In genomic region chr3:86143343-86143742, GRCm38 (mm10) we compare ENCODE assay signal across 10 mouse cellular contexts. TPM values are rescaled to one million over a fixed set of nuclear protein-coding genes. Genes with fewer than 3 reads are reported as not detected.
DNase-seq lines count a peak whose midpoint lies in the region; ATAC-seq and TF ChIP-seq lines count a peak whose summit lies in the region.
"Had no signal": no experiment of that assay in that cellular context is flagged by ENCODE, and none has a peak within 500 bp of the region (broad histone marks: within the 10 kb centered on the region; RNA-seq: fewer than 3 reads in every experiment).

No protein-coding gene starts in this region.

- TF ChIP-seq RAD21 in CH12.LX (IDR thresholded peaks at IDR 0.05; ENCODE audit: low read depth, low read length): no peak

- TF ChIP-seq CTCF in CH12.LX (conservative IDR thresholded peaks at IDR 0.05 in 1 of 2, IDR thresholded peaks at IDR 0.05 in 1 of 2; ENCODE audit: low read depth in 2 of 2, low read length in 2 of 2): no peak
- TF ChIP-seq CTCF in layer of hippocampus, adult 2 months (conservative IDR thresholded peaks at IDR 0.05): no peak

- DNase-seq in intestine, embryonic 14.5 days (ENCODE audit: low spot score): no peak
- no peak for DNase-seq in CH12.LX (ENCODE audit: extremely low read depth)
- DNase-seq in liver, embryonic 13.5 days: no peak
- DNase-seq in layer of hippocampus, adult 2 months (ENCODE audit: low spot score in 2 of 2): no peak
- DNase-seq in cerebellum, postnatal 36 days: no peak
- DNase-seq in layer of hippocampus, adult 9-11 months: no peak
- DNase-seq: heart, postnatal 4 days; lung, postnatal 36 days had no signal

- H3K4me2 ChIP-seq in intestine, embryonic 14.5 days (ENCODE audit: low read length): peak overlapping the region; percentile 38
- no peak overlapping the region; the same call in 1 of the 2 replicates for H3K4me2 ChIP-seq in intestine, embryonic 15.5 days (replicated peaks)
- H3K4me2 ChIP-seq in CH12.LX (ENCODE audit: insufficient read depth, low read depth, poor library complexity, severe bottlenecking): peak overlapping the region; percentile 88
- peak overlapping the region; percentile 40; the same call in 1 of the 2 replicates for H3K4me2 ChIP-seq in embryonic facial prominence, embryonic 12.5 days (replicated peaks)
- peak overlapping the region; percentile 53; the same call in 1 of the 2 replicates for H3K4me2 ChIP-seq in liver, embryonic 13.5 days

- peaks cover 15% of the 10 kb centered on the region for H3K4me1 ChIP-seq in intestine, embryonic 14.5 days (replicated peaks; ENCODE audit: control insufficient read depth, insufficient read depth, low read length)
- peaks cover 8% of the 10 kb centered on the region for H3K4me1 ChIP-seq in intestine, embryonic 15.5 days (replicated peaks)
- H3K4me1 ChIP-seq in CH12.LX (ENCODE audit: control insufficient read depth in 1 of 2, insufficient read depth in 2 of 2): peaks cover 2 to 31% of the 10 kb centered on the region in 2 experiments; a peak in 2 of 4 replicates
- H3K4me1 ChIP-seq in embryonic facial prominence, embryonic 12.5 days: peaks cover 20% of the 10 kb centered on the region
- H3K4me1 ChIP-seq in liver, embryonic 13.5 days (replicated peaks): peaks cover 42% of the 10 kb centered on the region

- peaks cover 40% of the 10 kb centered on the region for H3K79me2 ChIP-seq in CH12.LX (replicated peaks; ENCODE audit: control insufficient read depth, extremely low read depth, insufficient read depth, poor library complexity, severe bottlenecking)

- ATAC-seq in intestine, embryonic 14.5 days (replicated peaks; ENCODE audit: low FRiP score, low TSS enrichment, low read depth): no peak
- no peak for ATAC-seq in intestine, embryonic 15.5 days
- no peak for ATAC-seq in embryonic facial prominence, embryonic 12.5 days (ENCODE audit: insufficient number of reproducible peaks, insufficient read depth, low FRiP score, low TSS enrichment)
- ATAC-seq in liver, embryonic 13.5 days (ENCODE audit: low read depth): no peak

- WGBS in intestine, embryonic 14.5 days: 87% methylated on average over 6 of the region's 6 CpGs
- 87% methylated on average over 6 of the region's 6 CpGs for WGBS in intestine, embryonic 15.5 days
- 79% methylated on average over 6 of the region's 6 CpGs for WGBS in embryonic facial prominence, embryonic 12.5 days
- WGBS in liver, embryonic 13.5 days (ENCODE audit: insufficient replicate concordance): 81% methylated on average over 6 of the region's 6 CpGs

- 0 out of 2 replicates have a peak overlapping the region, but pooled peaks have one; percentile 86 for H3K4me3 ChIP-seq in intestine, embryonic 14.5 days (ENCODE audit: low read depth, low read length)
- H3K4me3 ChIP-seq in intestine, embryonic 15.5 days (replicated peaks): no peak overlapping the region
- peak overlapping the region; percentile 56 to 98 (median 69) for H3K4me3 ChIP-seq in CH12.LX (replicated peaks in 1 of 3; ENCODE audit: low read depth in 2 of 3, low read length in 2 of 3, poor library complexity in 1 of 3)
- H3K4me3 ChIP-seq in embryonic facial prominence, embryonic 12.5 days: no peak overlapping the region
- no peak overlapping the region for H3K4me3 ChIP-seq in liver, embryonic 13.5 days (replicated peaks)
- H3K4me3 ChIP-seq in layer of hippocampus, adult 2 months: no peak overlapping the region

- no peaks in the 10 kb centered on the region for H3K27me3 ChIP-seq in intestine, embryonic 14.5 days (replicated peaks; ENCODE audit: control insufficient read depth, insufficient read depth, low read length)
- H3K27me3 ChIP-seq in intestine, embryonic 15.5 days (replicated peaks): no peaks in the 10 kb centered on the region
- no peaks in the 10 kb centered on the region for H3K27me3 ChIP-seq in CH12.LX (replicated peaks)
- no peaks in the 10 kb centered on the region for H3K27me3 ChIP-seq in embryonic facial prominence, embryonic 12.5 days
- no peaks in the 10 kb centered on the region for H3K27me3 ChIP-seq in liver, embryonic 13.5 days

- in situ Hi-C loops in CH12.LX (cut with MboI; ENCODE audit: low pct_ligation_motif_present, low pct_unique_long_range_greater_than_20kb, low sequenced_read_pairs): no loop called here

- no peak for TF ChIP-seq EP300 in CH12.LX (IDR thresholded peaks at IDR 0.05; ENCODE audit: low read length)

- no peak overlapping the region for H3K27ac ChIP-seq in intestine, embryonic 14.5 days (ENCODE audit: low read depth)
- no peak overlapping the region for H3K27ac ChIP-seq in intestine, embryonic 15.5 days
- peak overlapping the region; percentile 63; the same call in 1 of the 2 replicates for H3K27ac ChIP-seq in CH12.LX (ENCODE audit: insufficient read depth, low read depth)
- H3K27ac ChIP-seq in embryonic facial prominence, embryonic 12.5 days: peak overlapping the region; percentile 91
- no peak overlapping the region for H3K27ac ChIP-seq in liver, embryonic 13.5 days
- no peak overlapping the region for H3K27ac ChIP-seq in layer of hippocampus, adult 2 months

- TF ChIP-seq POLR2A in CH12.LX (IDR thresholded peaks at IDR 0.05; ENCODE audit: low read depth, low read length): no peak

- peaks cover 30% of the 10 kb centered on the region for H3K36me3 ChIP-seq in intestine, embryonic 14.5 days (ENCODE audit: control insufficient read depth, insufficient read depth, low read length)
- peaks cover 10% of the 10 kb centered on the region for H3K36me3 ChIP-seq in intestine, embryonic 15.5 days
- peaks cover 26 to 46% of the 10 kb centered on the region in 2 experiments for H3K36me3 ChIP-seq in CH12.LX (replicated peaks in 1 of 2; ENCODE audit: control insufficient read depth in 1 of 2, insufficient read depth in 1 of 2, low read length in 1 of 2)
- peaks cover 26% of the 10 kb centered on the region for H3K36me3 ChIP-seq in embryonic facial prominence, embryonic 12.5 days
- H3K36me3 ChIP-seq in liver, embryonic 13.5 days: peaks cover 34% of the 10 kb centered on the region

- H3K9me3 ChIP-seq in intestine, embryonic 14.5 days (ENCODE audit: control insufficient read depth, low read length): no peaks in the 10 kb centered on the region
- no peaks in the 10 kb centered on the region for H3K9me3 ChIP-seq in intestine, embryonic 15.5 days
- peaks cover 5% of the 10 kb centered on the region for H3K9me3 ChIP-seq in CH12.LX (replicated peaks; ENCODE audit: low read length)
- H3K9me3 ChIP-seq in embryonic facial prominence, embryonic 12.5 days: no peaks in the 10 kb centered on the region
- no peaks in the 10 kb centered on the region for H3K9me3 ChIP-seq in liver, embryonic 13.5 days (replicated peaks)

- H3K9ac ChIP-seq in intestine, embryonic 14.5 days (ENCODE audit: low read length): peak overlapping the region; percentile 3; the same call in 1 of the 2 replicates
- no peak overlapping the region for H3K9ac ChIP-seq in intestine, embryonic 15.5 days
- peak overlapping the region; percentile 78 for H3K9ac ChIP-seq in CH12.LX (ENCODE audit: insufficient read depth, low read depth)
- no peak overlapping the region for H3K9ac ChIP-seq in embryonic facial prominence, embryonic 12.5 days
- H3K9ac ChIP-seq in liver, embryonic 13.5 days: peak overlapping the region; percentile 54; the same call in 1 of the 2 replicates

- dilution Hi-C loops in CH12.LX (cut with MboI; ENCODE audit: extremely low pct_ligation_motif_present, extremely low pct_unique_long_range_greater_than_20kb, low sequenced_read_pairs): no loop called here

TF ChIP-seq in CH12.LX, 34 proteins besides CTCF, POLR2A, EP300 and RAD21:
- TF ChIP-seq ZNF384 (IDR thresholded peaks at IDR 0.05; ENCODE audit: low read depth, low read length): no peak
- no peak for TF ChIP-seq POLR2AphosphoS2 (IDR thresholded peaks at IDR 0.05; ENCODE audit: low read depth, low read length)
- TF ChIP-seq TCF12 (IDR thresholded peaks at IDR 0.05; ENCODE audit: low read depth, low read length): peak; percentile 33; the same call in 1 of the 2 replicates
- TF ChIP-seq CHD1 (IDR thresholded peaks at IDR 0.05; ENCODE audit: low read depth, low read length): peak; percentile 48; the same call in 1 of the 2 replicates
- TF ChIP-seq IRF4 (IDR thresholded peaks at IDR 0.05; ENCODE audit: low read depth, low read length): no peak

RNA-seq across cellular contexts. Expression of gene Rps3a1, which starts 0.8 kb away (rescaled TPM):
- polyA plus RNA-seq in intestine, embryonic 14.5 days (2014; fragmentation: Nextera tagmentation; extraction: Ambion mirVana): 1,532 and 1,540 TPM in 2 replicates
- 1,281 and 1,419 TPM in 2 replicates for polyA plus RNA-seq in intestine, embryonic 15.5 days (2015; fragmentation: Nextera tagmentation; extraction: Ambion mirVana)
- 3,430 and 3,559 TPM in 2 replicates for total RNA-seq in CH12.LX (2012; rRNA removed)
- 4,566 and 5,270 TPM in 2 replicates for total RNA-seq in CH12.LX (2014; rRNA removed)
- polyA plus RNA-seq in CH12.LX (2012; ENCODE audit: insufficient read length, low read depth): 2,244 and 2,512 TPM in 2 replicates
- 1,151 and 1,201 TPM in 2 replicates for polyA plus RNA-seq in embryonic facial prominence, embryonic 12.5 days (2016; fragmentation: Nextera tagmentation; extraction: Ambion mirVana)
- polyA plus RNA-seq in liver, embryonic 13.5 days (2015; fragmentation: Nextera tagmentation; extraction: Ambion mirVana): 1,129 and 1,231 TPM in 2 replicates
- total RNA-seq in layer of hippocampus, adult 2 months (2021): 100 to 1,000 TPM; 399 to 429 TPM

Comparison
In these comparisons a context has a peak if more than half of its experiments do, and no peak if none do; other contexts are left out.
1. H3K4me3 ChIP-seq: peak in intestine, embryonic 14.5 days (single experiment) and CH12.LX (3 of 3); none in intestine, embryonic 15.5 days (single experiment), embryonic facial prominence, embryonic 12.5 days (single experiment), liver, embryonic 13.5 days (single experiment) and layer of hippocampus, adult 2 months (single experiment).
2. H3K9ac ChIP-seq: peak in intestine, embryonic 14.5 days (single experiment), CH12.LX (single experiment) and liver, embryonic 13.5 days (single experiment); none in intestine, embryonic 15.5 days (single experiment) and embryonic facial prominence, embryonic 12.5 days (single experiment).
3. H3K27ac ChIP-seq: peak in CH12.LX (single experiment) and embryonic facial prominence, embryonic 12.5 days (single experiment); none in intestine, embryonic 14.5 days (single experiment), intestine, embryonic 15.5 days (single experiment), liver, embryonic 13.5 days (single experiment) and layer of hippocampus, adult 2 months (single experiment).